Mouse (Mus musculus): ENCODE results near the gene Igsf9b. TPM values are rescaled to one million over a fixed set of nuclear protein-coding genes. Genes with fewer than 3 reads are reported as not detected.

The Igsf9b gene
- polyA plus RNA-seq, 1 experiment from 2014 or later: 5.9 TPM

- no peak for ATAC-seq (ENCODE audit: insufficient number of reproducible peaks, insufficient read depth, low FRiP score, low read depth)
- Histone ChIP-seq H3K27ac (ENCODE audit: low read length) (no peak overlapping the region), H3K9ac (replicated peaks; ENCODE audit: low read depth, low read length) (no peak overlapping the region), H3K4me3 (ENCODE audit: low read depth, low read length) (no peak overlapping the region), H3K9me3 (ENCODE audit: control insufficient read depth, low read depth, low read length) (no peaks in the 10 kb centered on the region), H3K27me3 (ENCODE audit: control insufficient read depth, insufficient read depth, low read length) (no peaks in the 10 kb centered on the region), H3K4me2 (replicated peaks; ENCODE audit: low read depth, low read length) (no peak overlapping the region), H3K36me3 (ENCODE audit: control insufficient read depth, insufficient read depth, low read length) (no peaks in the 10 kb centered on the region), H3K4me1 (ENCODE audit: control insufficient read depth, insufficient read depth, low read length) (peaks cover 10% of the 10 kb centered on the region; the same call in 1 of the 2 replicates)
- WGBS: 68% methylated on average over 4 of the region's 4 CpGs
These were observed 12.7 kb upstream of the Igsf9b start for GRCm38 (mm10) chr9:27286296-27286695.

- ATAC-seq (ENCODE audit: insufficient number of reproducible peaks, insufficient read depth, low FRiP score, low read depth): no peak
- Histone ChIP-seq H3K4me3 (ENCODE audit: low read depth, low read length) (no peak overlapping the region), H3K9me3 (ENCODE audit: control insufficient read depth, low read depth, low read length) (no peaks in the 10 kb centered on the region), H3K27ac (ENCODE audit: low read length) (no peak overlapping the region), H3K4me1 (ENCODE audit: control insufficient read depth, insufficient read depth, low read length) (peaks cover 10% of the 10 kb centered on the region; the same call in 1 of the 2 replicates), H3K9ac (replicated peaks; ENCODE audit: low read depth, low read length) (no peak overlapping the region), H3K27me3 (ENCODE audit: control insufficient read depth, insufficient read depth, low read length) (no peaks in the 10 kb centered on the region), H3K36me3 (ENCODE audit: control insufficient read depth, insufficient read depth, low read length) (no peaks in the 10 kb centered on the region), H3K4me2 (replicated peaks; ENCODE audit: low read depth, low read length) (no peak overlapping the region)
- WGBS: 89% methylated on average over 4 of the region's 4 CpGs
These were observed 12.1 kb upstream of the Igsf9b start for GRCm38 (mm10) chr9:27286859-27287258.

- Histone ChIP-seq H3K4me3 (ENCODE audit: low read depth, low read length) (no peak overlapping the region), H3K36me3 (ENCODE audit: control insufficient read depth, insufficient read depth, low read length) (no peaks in the 10 kb centered on the region), H3K9ac (replicated peaks; ENCODE audit: low read depth, low read length) (no peak overlapping the region), H3K4me1 (ENCODE audit: control insufficient read depth, insufficient read depth, low read length) (peaks cover 10% of the 10 kb centered on the region; the same call in 1 of the 2 replicates), H3K27ac (ENCODE audit: low read length) (no peak overlapping the region), H3K27me3 (ENCODE audit: control insufficient read depth, insufficient read depth, low read length) (no peaks in the 10 kb centered on the region), H3K4me2 (replicated peaks; ENCODE audit: low read depth, low read length) (no peak overlapping the region), H3K9me3 (ENCODE audit: control insufficient read depth, low read depth, low read length) (no peaks in the 10 kb centered on the region)
- WGBS: 37% methylated on average over 5 of the region's 5 CpGs
- ATAC-seq (ENCODE audit: insufficient number of reproducible peaks, insufficient read depth, low FRiP score, low read depth): no peak
These were observed 11.6 kb upstream of the Igsf9b start for GRCm38 (mm10) chr9:27287419-27287818.

GRCm38 (mm10) chr9:27288442-27288841 is 10.6 kb upstream of the Igsf9b start:
- H3K4me2 ChIP-seq (replicated peaks; ENCODE audit: low read depth, low read length): no peak overlapping the region
- H3K4me1 ChIP-seq (ENCODE audit: control insufficient read depth, insufficient read depth, low read length): peaks cover 10% of the 10 kb centered on the region; the same call in 1 of the 2 replicates
- ATAC-seq (ENCODE audit: insufficient number of reproducible peaks, insufficient read depth, low FRiP score, low read depth): peak; percentile 25; the same call in 1 of the 2 replicates
- no peaks in the 10 kb centered on the region for H3K36me3 ChIP-seq (ENCODE audit: control insufficient read depth, insufficient read depth, low read length)
- H3K4me3 ChIP-seq (ENCODE audit: low read depth, low read length): no peak overlapping the region
- no peaks in the 10 kb centered on the region for H3K27me3 ChIP-seq (ENCODE audit: control insufficient read depth, insufficient read depth, low read length)
- 16% methylated on average over 7 of the region's 7 CpGs for WGBS
- no peaks in the 10 kb centered on the region for H3K9me3 ChIP-seq (ENCODE audit: control insufficient read depth, low read depth, low read length)
- H3K9ac ChIP-seq (replicated peaks; ENCODE audit: low read depth, low read length): no peak overlapping the region
- no peak overlapping the region for H3K27ac ChIP-seq (ENCODE audit: low read length)

DNA sequence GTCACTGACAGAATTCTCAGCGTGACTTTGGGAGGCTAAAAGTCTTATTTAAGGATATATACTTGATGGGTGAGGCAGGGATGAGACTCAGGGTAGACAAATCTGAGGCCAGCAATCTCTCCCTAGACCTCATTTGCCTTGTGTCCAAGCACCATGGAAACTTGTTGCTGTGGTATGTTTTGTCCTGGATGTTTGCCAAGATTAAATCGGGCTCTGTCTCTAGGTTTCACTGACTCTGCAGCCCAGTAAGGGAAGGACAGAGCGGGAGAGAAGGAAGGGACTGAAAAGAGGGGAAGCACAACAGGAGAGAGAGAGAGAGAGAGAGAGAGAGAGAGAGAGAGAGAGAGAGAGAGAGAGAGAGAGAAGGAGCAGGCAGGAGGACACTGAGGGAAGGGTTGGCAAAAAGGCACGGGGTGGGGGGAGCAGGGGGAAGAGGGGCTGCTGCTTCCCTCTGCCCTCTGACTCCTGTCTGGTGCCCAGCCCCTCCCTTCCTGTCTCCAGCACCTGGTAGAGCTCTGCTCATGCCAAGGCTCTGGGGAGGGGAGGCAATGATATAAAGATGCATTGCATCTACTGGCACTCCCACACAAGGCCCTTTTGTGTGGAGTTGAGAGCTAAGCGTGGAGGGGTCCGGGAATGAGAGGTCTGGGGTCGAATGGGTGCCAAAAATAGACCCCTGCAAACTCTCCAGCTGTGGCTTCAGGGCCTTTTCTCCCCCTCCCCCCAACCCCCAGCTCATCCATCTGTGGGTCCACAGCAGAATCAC is 9.3 kb upstream of the Igsf9b start:
- H3K9me3 ChIP-seq (ENCODE audit: control insufficient read depth, low read depth, low read length): no peaks in the 10 kb centered on the region
- peaks cover 10% of the 10 kb centered on the region; the same call in 1 of the 2 replicates for H3K4me1 ChIP-seq (ENCODE audit: control insufficient read depth, insufficient read depth, low read length)
- H3K27me3 ChIP-seq (ENCODE audit: control insufficient read depth, insufficient read depth, low read length): no peaks in the 10 kb centered on the region
- H3K4me3 ChIP-seq (ENCODE audit: low read depth, low read length): no peak overlapping the region
- peak; percentile 51; the same call in 1 of the 2 replicates for ATAC-seq (ENCODE audit: insufficient number of reproducible peaks, insufficient read depth, low FRiP score, low read depth)
- H3K9ac ChIP-seq (replicated peaks; ENCODE audit: low read depth, low read length): no peak overlapping the region
- 44% methylated on average over 6 of the region's 7 CpGs for WGBS
- no peaks in the 10 kb centered on the region for H3K36me3 ChIP-seq (ENCODE audit: control insufficient read depth, insufficient read depth, low read length)
- no peak overlapping the region for H3K4me2 ChIP-seq (replicated peaks; ENCODE audit: low read depth, low read length)
- no peak overlapping the region for H3K27ac ChIP-seq (ENCODE audit: low read length)

GRCm38 (mm10) chr9:27294380-27294779 is 4.6 kb upstream of the Igsf9b start:
- no peaks in the 10 kb centered on the region for H3K9me3 ChIP-seq (ENCODE audit: control insufficient read depth, low read depth, low read length)
- H3K4me3 ChIP-seq (ENCODE audit: low read depth, low read length): no peak overlapping the region
- no peak for ATAC-seq (ENCODE audit: insufficient number of reproducible peaks, insufficient read depth, low FRiP score, low read depth)
- H3K27me3 ChIP-seq (ENCODE audit: control insufficient read depth, insufficient read depth, low read length): no peaks in the 10 kb centered on the region
- H3K9ac ChIP-seq (replicated peaks; ENCODE audit: low read depth, low read length): no peak overlapping the region
- 77% methylated on average over 4 of the region's 4 CpGs for WGBS
- no peak overlapping the region for H3K27ac ChIP-seq (ENCODE audit: low read length)
- peaks cover 4% of the 10 kb centered on the region; the same call in 1 of the 2 replicates for H3K4me1 ChIP-seq (ENCODE audit: control insufficient read depth, insufficient read depth, low read length)
- no peaks in the 10 kb centered on the region for H3K36me3 ChIP-seq (ENCODE audit: control insufficient read depth, insufficient read depth, low read length)
- no peak overlapping the region for H3K4me2 ChIP-seq (replicated peaks; ENCODE audit: low read depth, low read length)

DNA sequence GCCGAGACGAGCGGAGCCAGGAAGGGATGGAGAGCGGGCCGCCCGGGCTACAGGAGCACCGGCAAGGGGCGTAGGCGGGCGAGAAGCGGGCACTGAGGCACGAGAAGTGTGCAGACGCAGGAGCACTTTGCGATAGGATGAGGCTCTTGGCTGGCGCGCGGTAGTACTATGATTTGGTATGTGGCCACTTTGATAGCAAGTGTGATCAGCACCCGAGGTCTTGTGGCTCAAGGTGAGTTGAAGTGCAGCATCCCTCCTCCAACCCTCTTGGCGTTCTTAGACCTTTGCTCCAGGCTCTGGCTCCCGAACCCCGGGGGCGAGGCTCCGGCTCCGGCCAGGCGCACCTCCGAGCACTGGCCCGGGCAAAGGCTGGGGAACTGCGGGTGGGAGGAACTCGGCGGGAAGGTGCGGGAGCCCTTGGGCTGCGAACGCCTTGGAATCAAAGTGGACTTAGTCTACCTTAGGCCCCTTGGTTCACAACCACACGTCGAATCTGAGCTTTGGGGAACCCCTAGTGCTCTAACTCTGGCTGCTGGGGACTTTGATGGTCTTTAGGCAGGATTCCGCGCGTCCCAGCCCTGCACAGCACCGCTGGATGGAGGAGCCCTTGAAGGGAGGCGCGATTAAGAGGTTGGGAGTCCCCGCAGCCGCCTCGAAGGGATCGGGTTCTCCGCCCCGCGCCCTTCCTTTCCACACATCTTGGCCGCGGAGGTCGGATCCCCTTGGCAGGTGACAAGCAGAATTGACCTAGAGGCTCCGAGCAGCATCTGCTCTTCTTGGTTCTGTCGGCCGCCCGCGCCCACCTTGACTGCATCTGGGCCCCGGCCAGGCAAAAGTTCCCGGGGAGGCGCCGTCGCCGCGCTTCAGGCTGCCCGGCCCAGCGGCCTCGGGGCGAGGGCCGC is 533 bp downstream of the Igsf9b start:
- 0 out of 2 replicates have a peak, but pooled peaks cover 9% of the 10 kb centered on the region for H3K27me3 ChIP-seq (ENCODE audit: control insufficient read depth, insufficient read depth, low read length)
- peak overlapping the region; percentile 84 for H3K4me2 ChIP-seq (replicated peaks; ENCODE audit: low read depth, low read length)
- H3K36me3 ChIP-seq (ENCODE audit: control insufficient read depth, insufficient read depth, low read length): no peaks in the 10 kb centered on the region
- H3K27ac ChIP-seq (ENCODE audit: low read length): no peak overlapping the region
- ATAC-seq (ENCODE audit: insufficient number of reproducible peaks, insufficient read depth, low FRiP score, low read depth): no peak
- H3K9me3 ChIP-seq (ENCODE audit: control insufficient read depth, low read depth, low read length): no peaks in the 10 kb centered on the region
- 0 out of 2 replicates have a peak, but pooled peaks cover 2% of the 10 kb centered on the region for H3K4me1 ChIP-seq (ENCODE audit: control insufficient read depth, insufficient read depth, low read length)
- H3K9ac ChIP-seq (replicated peaks; ENCODE audit: low read depth, low read length): peak overlapping the region; percentile 14; the same call in 1 of the 2 replicates
- under 1% methylated on average over 68 of the region's 68 CpGs for WGBS
- peak overlapping the region; percentile 65 for H3K4me3 ChIP-seq (ENCODE audit: low read depth, low read length)

DNA sequence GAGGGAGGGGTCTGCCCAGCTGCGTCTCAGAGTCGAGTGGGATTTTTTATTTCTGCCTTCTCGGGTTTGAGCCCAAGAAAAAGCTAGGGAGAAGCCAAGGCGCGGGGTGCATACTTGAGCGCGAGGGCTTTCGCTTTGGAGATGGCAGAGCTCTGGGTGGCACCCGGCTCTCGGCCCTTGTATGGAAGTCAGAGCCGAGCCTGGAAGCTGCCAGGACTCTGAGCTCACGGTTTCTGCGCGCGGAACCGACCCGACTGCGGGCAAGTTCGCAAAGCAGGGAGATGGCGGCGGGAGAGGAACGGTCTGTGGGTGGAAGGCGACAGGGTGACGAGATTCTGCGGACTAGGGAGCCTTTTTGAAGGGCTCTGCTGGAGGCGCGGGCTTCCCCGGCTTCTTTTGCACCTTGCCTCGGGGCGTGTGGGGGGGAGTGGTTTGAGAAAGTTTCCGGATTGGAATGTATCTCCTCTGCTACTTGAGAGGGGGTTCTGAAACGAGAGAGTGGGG is 1.2 kb downstream of the Igsf9b start:
- H3K4me2 ChIP-seq (replicated peaks; ENCODE audit: low read depth, low read length): peak overlapping the region; percentile 84

More for the DNA sequence above, 1.2 kb downstream of the Igsf9b start:
- Histone ChIP-seq H3K9ac (replicated peaks; ENCODE audit: low read depth, low read length) (peak overlapping the region; percentile 14; the same call in 1 of the 2 replicates), H3K27me3 (ENCODE audit: control insufficient read depth, insufficient read depth, low read length) (0 out of 2 replicates have a peak, but pooled peaks cover 9% of the 10 kb centered on the region), H3K9me3 (ENCODE audit: control insufficient read depth, low read depth, low read length) (no peaks in the 10 kb centered on the region), H3K4me1 (ENCODE audit: control insufficient read depth, insufficient read depth, low read length) (0 out of 2 replicates have a peak, but pooled peaks cover 2% of the 10 kb centered on the region), H3K27ac (ENCODE audit: low read length) (no peak overlapping the region), H3K4me3 (ENCODE audit: low read depth, low read length) (peak overlapping the region; percentile 65), H3K36me3 (ENCODE audit: control insufficient read depth, insufficient read depth, low read length) (no peaks in the 10 kb centered on the region)
- no peak for ATAC-seq (ENCODE audit: insufficient number of reproducible peaks, insufficient read depth, low FRiP score, low read depth)
- WGBS: under 1% methylated on average over 32 of the region's 32 CpGs
